Mouse (Mus musculus): ENCODE measurements around the gene Atoh8.

Gene Atoh8

GRCm38 (mm10) chr6:72227665-72228265 is 7.6 kb downstream of the Atoh8 start:
- DNase-seq (ENCODE audit: low read depth, low spot score), result no peak

GRCm38 (mm10) chr6:72227011-72227410 is 8.4 kb downstream of the Atoh8 start:
- DNase-seq (ENCODE audit: low read depth, low spot score), result no peak

- no peak for DNase-seq (ENCODE audit: low read depth, low spot score)
These were observed 9.7 kb downstream of the Atoh8 start for GRCm38 (mm10) chr6:72225686-72226085.

GRCm38 (mm10) chr6:72223892-72224291 is 11.5 kb downstream of the Atoh8 start:
- no peak for DNase-seq (ENCODE audit: low read depth, low spot score)

GRCm38 (mm10) chr6:72222876-72223275 is 12.5 kb downstream of the Atoh8 start:
- no peak for DNase-seq (ENCODE audit: low read depth, low spot score)

GRCm38 (mm10) chr6:72222271-72222724 is 13.1 kb downstream of the Atoh8 start:
- DNase-seq (ENCODE audit: low read depth, low spot score), result no peak

GRCm38 (mm10) chr6:72221271-72221670 is 14.1 kb downstream of the Atoh8 start:
- no peak for DNase-seq (ENCODE audit: low read depth, low spot score)

GRCm38 (mm10) chr6:72219549-72219948 is 15.8 kb downstream of the Atoh8 start:
- DNase-seq (ENCODE audit: low read depth, low spot score), result no peak

GRCm38 (mm10) chr6:72218281-72218680 is 17.1 kb downstream of the Atoh8 start:
- DNase-seq (ENCODE audit: low read depth, low spot score), result no peak

GRCm38 (mm10) chr6:72217415-72217784 is 18.0 kb downstream of the Atoh8 start:
- DNase-seq (ENCODE audit: low read depth, low spot score), result no peak

- DNase-seq (ENCODE audit: low read depth, low spot score), result peak; percentile 99
These were observed 18.5 kb downstream of the Atoh8 start for GRCm38 (mm10) chr6:72216681-72217414.

- DNase-seq (ENCODE audit: low read depth, low spot score), result no peak
These were observed 19.8 kb downstream of the Atoh8 start for GRCm38 (mm10) chr6:72215582-72215981.

GRCm38 (mm10) chr6:72211360-72211759 is 24.0 kb downstream of the Atoh8 start:
- peak; percentile 52 for DNase-seq (ENCODE audit: low read depth, low spot score)

- DNase-seq (ENCODE audit: low read depth, low spot score), result peak; percentile 80
These were observed 24.6 kb downstream of the Atoh8 start for GRCm38 (mm10) chr6:72210823-72211222.

GRCm38 (mm10) chr6:72209738-72210137 is 25.6 kb downstream of the Atoh8 start:
- no peak for DNase-seq (ENCODE audit: low read depth, low spot score)

GRCm38 (mm10) chr6:72208406-72209045 is 26.9 kb downstream of the Atoh8 start:
- no peak for DNase-seq (ENCODE audit: low read depth, low spot score)

- no peak for DNase-seq (ENCODE audit: low read depth, low spot score)
These were observed 29.4 kb downstream of the Atoh8 start for GRCm38 (mm10) chr6:72206021-72206420.

- no peak for DNase-seq (ENCODE audit: low read depth, low spot score)
These were observed 30.5 kb downstream of the Atoh8 start for GRCm38 (mm10) chr6:72204858-72205257.

- no peak for DNase-seq (ENCODE audit: low read depth, low spot score)
These were observed 32.1 kb downstream of the Atoh8 start for GRCm38 (mm10) chr6:72203279-72203678.

GRCm38 (mm10) chr6:72202732-72203131 is 32.6 kb downstream of the Atoh8 start:
- no peak for DNase-seq (ENCODE audit: low read depth, low spot score)

GRCm38 (mm10) chr6:72200595-72201256 is 34.7 kb downstream of the Atoh8 start:
- DNase-seq (ENCODE audit: low read depth, low spot score), result peak; percentile 62

- DNase-seq (ENCODE audit: low read depth, low spot score), result no peak
These were observed 37.9 kb downstream of the Atoh8 start for GRCm38 (mm10) chr6:72197515-72197914.
